Mouse (Mus musculus): Measurements from ENCODE around the gene Tmem39b. TPM values are rescaled to one million over a fixed set of nuclear protein-coding genes. Genes with fewer than 3 reads are reported as not detected.

Tmem39b gene
- total RNA-seq, 2 experiments from 2014 or later = 4.1 to 4.5 TPM

DNA sequence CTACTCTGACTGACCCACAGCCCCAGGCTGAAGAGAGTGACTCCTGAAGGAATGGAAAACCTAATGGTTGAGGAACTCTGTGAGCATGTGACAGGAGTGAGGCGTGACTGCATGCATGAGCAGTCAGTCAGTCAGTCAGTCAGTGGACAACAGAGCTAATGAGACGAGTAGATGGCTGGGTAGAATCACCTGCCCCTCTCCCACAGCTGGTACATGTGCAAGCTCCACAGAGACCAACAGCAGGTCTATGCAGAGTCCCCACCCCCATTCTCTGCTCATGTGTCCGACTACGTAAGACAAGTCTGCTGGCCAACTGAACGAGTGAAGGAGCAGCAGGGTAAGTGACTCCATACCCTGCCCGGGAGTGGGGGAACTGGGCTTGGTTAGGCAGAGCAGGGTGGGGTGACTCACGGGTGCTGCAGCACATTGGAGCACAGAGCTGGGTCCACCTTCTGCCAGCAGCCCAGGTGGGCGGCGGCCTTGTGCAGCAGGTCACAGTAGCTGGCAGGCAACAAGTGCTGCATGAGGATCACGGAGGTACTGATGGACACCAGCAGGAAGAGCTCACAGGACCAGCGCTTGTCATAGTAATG lies 12.6 kb downstream of the Tmem39b start:
- DNase-seq = no peak

GRCm38 (mm10) chr4:129681837-129682236 lies 14.8 kb downstream of the Tmem39b start:
- no peak for DNase-seq

GRCm38 (mm10) chr4:129672878-129673449 lies 23.7 kb downstream of the Tmem39b start:
- peak in 1 of 2 experiments; percentile 21 for DNase-seq

DNA sequence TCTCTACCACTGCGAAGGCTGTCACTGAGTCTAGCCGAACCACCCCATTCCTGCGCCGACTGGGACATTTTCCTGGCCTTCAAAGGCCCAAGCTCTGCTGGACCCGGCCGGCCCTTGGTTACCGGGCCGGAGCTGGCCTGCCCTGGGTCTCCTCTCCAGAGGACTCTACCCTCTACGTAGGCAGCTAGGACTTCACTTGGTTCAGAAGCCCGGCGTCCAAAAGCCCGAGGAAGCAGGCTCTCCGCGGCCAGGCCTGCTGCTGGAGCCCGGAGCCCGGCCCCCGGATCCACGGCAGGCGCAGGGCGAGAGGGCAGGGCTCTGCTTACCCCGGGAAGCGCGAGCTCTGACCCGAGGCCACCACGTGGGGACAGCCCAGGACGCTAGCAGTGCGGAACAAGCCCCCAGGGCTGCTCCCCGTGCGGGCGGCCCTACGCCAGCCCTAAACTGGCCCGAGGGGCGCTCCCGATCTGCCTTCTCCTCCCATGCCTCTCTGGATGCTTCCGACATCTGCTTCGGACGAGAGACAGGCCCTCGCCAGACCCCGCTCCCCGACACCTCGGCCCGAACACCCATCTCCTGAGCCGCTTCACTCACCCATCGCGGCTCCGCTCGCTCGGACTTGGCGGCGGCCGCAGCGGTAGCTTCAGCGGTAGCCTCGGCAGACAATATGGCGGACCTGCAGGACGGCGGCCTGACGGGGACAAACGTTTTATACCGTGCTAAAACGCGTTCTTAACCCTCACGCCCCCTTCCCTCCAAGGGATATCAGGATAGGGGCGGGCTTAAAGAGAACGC lies 24.4 kb downstream of the Tmem39b start, which contains the start of gene Kpna6:
TSS of gene Kpna6 (minus strand) at position 685 of the 795 bp plus-strand sequence.
- peak; percentile 94 to 97 for DNase-seq

- peak; percentile 63 to 74 for DNase-seq
Observed at GRCm38 (mm10) chr4:129671491-129672082, 25.1 kb downstream of the Tmem39b start.

DNA sequence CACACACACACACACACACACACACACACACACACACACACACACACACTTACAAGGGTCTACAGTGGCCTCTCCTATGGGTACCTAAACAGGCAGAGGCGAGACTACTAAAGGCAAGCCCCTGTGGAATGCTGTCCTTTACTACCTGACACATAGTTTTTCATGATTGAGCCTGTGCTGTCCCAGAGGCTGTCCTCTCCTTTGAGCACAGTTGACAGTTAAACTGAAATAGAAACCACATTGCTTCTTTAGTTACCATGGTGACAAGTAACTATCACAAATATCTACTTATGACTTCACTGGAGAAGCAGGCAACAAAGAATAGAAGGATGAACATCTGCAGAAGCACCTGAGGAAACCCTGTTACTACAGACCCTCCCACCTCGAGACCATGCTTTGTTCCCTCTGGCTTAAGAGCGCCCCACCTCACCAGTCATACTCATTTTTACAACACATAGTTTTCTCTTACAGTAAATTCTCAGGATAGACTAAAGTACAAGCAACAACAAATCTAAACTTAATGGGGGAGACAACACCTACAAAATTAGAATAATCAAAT lies 34.3 kb downstream of the Tmem39b start:
- DNase-seq = no peak

GRCm38 (mm10) chr4:129661584-129661983 lies 35.1 kb downstream of the Tmem39b start:
- no peak for DNase-seq

DNA sequence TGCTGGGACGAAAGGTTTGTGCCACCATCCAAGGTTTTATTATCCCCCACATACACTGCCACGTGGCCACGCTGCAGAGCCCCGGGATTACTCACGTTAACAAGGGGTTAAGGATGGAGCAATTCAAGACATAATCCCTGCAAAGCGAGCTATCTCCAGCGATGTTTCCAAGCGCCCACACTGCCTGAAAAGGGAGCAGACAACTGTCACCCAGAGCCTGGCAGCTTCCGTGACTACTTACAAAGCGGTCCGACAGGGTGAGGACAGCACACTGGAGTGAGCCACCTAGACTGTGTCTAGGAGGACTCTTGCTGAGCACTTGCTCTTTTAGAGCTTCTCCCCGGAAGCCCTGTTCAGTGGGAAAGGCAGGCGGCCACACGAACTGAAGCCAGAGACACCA lies 41.9 kb downstream of the Tmem39b start:
- DNase-seq = no peak

GRCm38 (mm10) chr4:129650359-129650758 lies 46.3 kb downstream of the Tmem39b start:
- DNase-seq = no peak

DNA sequence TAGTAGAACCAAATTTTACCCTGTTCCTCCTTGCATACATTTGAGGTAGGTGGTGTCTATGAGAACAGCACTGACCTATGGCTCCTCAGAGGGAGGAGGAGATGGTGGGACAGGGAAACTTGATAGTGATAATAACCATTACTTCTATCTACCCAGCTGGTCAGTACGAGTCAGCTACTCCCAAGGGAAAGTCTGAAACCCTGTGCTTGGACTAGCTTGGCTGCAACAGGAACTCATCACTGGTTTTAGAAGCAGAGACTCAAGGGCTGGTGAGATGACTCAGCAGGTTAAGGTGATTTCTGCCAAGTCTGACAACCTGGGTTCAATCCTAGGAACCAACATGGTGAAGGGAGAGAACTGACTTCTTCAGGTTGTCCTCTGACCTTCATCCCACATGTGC lies 48.0 kb downstream of the Tmem39b start:
- no peak for DNase-seq

- no peak for DNase-seq
Observed at GRCm38 (mm10) chr4:129645204-129645603, 51.4 kb downstream of the Tmem39b start.

- DNase-seq = no peak
Observed at GRCm38 (mm10) chr4:129641756-129642155, 54.9 kb downstream of the Tmem39b start.

DNA sequence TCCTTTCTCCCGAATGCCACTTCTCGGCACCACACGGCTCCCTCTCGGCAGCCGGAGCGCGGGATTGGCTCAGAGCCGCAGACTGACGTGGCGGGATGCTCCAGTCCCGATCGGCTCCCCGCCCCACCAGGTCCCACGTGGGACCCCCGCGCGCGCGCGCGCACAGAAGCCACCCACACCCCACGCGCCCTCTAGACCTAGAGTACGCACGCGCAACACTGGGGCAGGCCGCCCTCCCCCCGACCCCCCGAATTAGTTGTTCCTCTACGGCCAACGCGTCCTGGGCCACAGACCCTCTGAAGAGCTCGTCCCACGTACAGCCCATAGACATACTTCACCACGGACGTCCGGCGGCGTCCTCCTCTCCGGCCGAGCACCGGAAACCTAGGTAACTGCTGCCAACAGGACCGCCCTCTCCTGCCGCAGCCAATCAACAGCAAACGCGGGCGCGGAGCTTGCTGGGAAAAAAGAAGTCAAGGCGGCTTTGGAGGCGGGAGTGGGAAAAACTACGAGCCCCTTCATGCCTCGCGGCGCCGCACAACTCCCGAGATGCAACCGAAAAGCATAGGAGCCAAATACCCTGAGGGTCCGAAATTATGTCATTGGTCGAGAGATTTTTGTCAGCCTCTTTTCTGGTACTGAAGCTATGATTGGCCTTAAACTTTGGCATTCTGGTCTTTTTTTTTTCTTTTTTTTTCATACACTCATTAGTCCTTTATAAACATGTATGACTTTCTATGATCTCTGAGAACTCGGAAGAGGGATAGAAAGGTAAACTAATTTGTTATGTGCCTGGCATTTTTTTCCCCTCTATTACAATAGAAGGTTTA lies 55.8 kb downstream of the Tmem39b start, which contains the start of gene Txlna:
TSS of gene Txlna (minus strand) at position 428 of the 830 bp plus-strand sequence.
- DNase-seq = peak; percentile 98

DNA sequence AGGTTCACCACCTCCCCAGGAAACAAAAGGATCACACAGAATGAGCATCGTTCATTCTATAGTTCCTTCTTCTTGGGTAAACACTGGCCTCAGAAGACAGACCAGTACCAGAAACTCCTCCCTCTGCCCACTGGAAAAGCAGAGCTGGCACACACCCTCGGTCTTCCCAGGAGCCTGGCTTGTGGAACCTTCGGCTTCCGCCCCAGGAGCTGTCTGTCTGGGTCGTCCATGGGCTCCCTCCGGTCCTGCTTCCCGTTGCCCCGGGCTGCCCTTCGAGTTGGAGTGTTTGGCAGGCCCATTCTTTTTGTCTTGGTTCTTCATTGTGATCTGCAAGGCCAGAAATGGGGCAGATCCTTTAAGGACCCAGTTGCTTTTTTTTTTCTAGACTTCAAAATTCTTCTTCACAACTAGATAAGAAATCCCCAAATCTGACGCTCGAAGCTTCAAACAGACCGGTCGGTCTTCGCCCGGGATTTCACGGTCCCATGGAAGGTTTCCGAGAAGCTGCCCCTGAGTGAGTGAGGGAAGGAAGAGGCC lies 56.5 kb downstream of the Tmem39b start:
- DNase-seq = peak; percentile 45 to 63

GRCm38 (mm10) chr4:129639221-129639620 lies 57.4 kb downstream of the Tmem39b start:
- DNase-seq = no peak

GRCm38 (mm10) chr4:129633852-129634251 lies 62.8 kb downstream of the Tmem39b start:
- no peak for DNase-seq

- no peak for DNase-seq
Observed at GRCm38 (mm10) chr4:129631867-129632266, 64.8 kb downstream of the Tmem39b start.

GRCm38 (mm10) chr4:129630944-129631343 lies 65.7 kb downstream of the Tmem39b start:
- peak in 1 of 2 experiments; percentile 31 for DNase-seq

Measured in heart, adult 18-20 months (tissue).